Mouse (Mus musculus): ENCODE measurements around the gene Gm49403.

GRCm38 (mm10) chr19:8929224-8930088 is 45.7 kb downstream of the Gm49403 start, which contains the start of the genes Rom1 and Eml3:
- peak; percentile 89 for TF ChIP-seq CTCF (IDR thresholded peaks at IDR 0.05; ENCODE audit: borderline replicate concordance, control insufficient read depth, extremely low read depth, insufficient read depth, low read length, poor library complexity)
- TF ChIP-seq POLR2A (IDR thresholded peaks at IDR 0.05; ENCODE audit: control insufficient read depth, extremely low read depth, insufficient read depth, low read length, poor library complexity), result peak; percentile 40; the same call in 1 of the 2 replicates

Data from thymus, adult 2 months (tissue).